Mouse (Mus musculus) heart, adult 8-10 months (tissue): ENCODE results near the gene Galnt10. TPM values are rescaled to one million over a fixed set of nuclear protein-coding genes. Genes with fewer than 3 reads are reported as not detected.

Experiments used
- DNase-seq: peaks from one replicate; pipeline ENCODE4 v3.0.0; 2022; ENCODE audit warnings: low spot score
- total RNA-seq, 4 experiments: library from RNA; stranded (reverse); gene quantifications; 2 replicates each; pipeline ENCODE4 v1.2.4; 2022

Galnt10 gene
- total RNA-seq, 4 experiments from 2014 or later, result 5.7 to 8.1 (median 6.9) TPM

GRCm38 (mm10) chr11:57724791-57725463 is 79.7 kb downstream of the Galnt10 start:
- DNase-seq, result no peak

DNA sequence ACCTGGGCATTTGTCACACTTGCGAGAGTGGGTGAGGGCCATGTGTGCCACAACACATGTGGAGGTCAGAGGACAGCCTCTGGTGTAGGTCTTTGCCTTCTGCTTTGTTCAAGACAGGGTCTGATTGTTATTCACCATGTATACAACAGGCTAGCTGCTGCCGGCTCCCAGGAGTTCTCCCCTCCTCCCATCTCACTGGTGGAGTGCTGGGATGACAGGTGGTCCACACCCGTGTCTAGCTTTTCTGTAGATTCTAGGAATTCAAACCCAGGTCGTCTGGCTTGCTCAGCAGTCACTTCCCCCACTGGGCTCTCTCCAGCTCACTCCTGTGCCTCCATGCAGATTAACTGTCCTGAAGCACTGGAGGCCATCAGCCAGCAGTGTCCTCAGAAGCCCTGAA is 80.7 kb downstream of the Galnt10 start:
- no peak for DNase-seq

DNA sequence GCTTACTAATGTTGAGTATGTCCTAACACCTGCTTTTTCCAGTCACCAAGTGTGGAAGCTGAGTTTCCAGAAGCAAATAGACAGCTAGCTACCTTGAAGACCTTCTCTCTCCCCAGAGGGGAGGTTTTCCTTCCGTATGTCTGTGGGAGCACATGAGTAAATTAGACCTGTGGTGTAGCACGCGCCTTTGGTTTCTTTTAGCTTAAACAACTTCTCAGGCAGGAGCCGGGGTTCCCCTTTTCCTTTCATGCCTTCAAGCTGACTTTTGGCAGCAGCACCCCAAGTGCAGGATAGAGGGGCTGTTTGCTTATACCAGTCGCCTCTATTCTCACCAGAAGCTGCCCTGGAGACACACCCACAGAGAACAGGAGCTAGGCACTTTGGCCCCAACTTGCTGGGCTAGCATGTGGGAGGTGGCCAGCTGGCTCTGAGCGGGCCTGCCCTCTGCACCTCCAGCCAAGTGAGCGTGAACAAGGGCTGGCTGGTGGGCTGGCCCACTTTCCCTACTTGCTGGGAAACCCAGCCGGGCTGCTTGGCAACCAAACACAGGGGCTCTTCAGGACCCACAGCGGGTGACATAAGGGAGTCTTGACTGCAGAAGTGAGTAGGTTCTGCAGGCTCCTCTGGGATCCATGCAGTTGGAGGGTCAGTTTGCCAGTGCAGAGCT is 82.2 kb downstream of the Galnt10 start:
- DNase-seq, result no peak

- DNase-seq, result no peak
Observed at GRCm38 (mm10) chr11:57732410-57733281, 87.4 kb downstream of the Galnt10 start.

GRCm38 (mm10) chr11:57747294-57748080 is 102.2 kb downstream of the Galnt10 start:
- peak; percentile 12 for DNase-seq

DNA sequence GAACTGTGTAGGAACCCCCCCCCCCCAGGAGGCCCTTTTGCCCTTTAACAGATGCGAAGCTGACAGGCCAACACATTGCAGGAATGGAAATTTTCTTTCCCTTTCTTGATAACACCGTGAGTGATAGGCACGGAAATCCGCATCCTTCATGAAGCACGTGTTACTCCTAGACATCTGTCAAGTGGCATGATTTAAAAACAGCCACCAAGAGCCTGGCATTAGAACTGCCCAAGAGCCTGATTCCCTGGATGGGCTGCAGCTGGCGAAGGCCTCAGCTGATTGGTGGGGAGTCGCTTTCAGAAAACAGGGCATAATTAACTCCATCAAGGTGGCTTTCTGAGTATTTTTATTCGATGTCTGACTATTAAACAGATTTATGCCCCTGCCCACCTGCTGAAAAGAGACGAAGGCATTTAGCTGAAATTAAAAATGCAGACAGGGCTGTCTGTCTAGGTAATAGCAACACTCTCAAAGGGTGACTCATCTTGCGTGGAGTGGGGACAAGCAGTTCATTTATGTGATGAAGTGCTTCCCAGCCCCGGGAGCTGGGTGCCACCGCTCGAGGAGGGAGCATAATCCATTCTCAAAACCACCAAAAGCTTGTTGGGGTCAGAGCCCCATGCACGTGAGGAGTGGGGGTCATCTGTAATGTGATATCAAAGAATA is 108.4 kb downstream of the Galnt10 start:
- DNase-seq, result no peak

GRCm38 (mm10) chr11:57758621-57759020 is 113.4 kb downstream of the Galnt10 start:
- no peak for DNase-seq

GRCm38 (mm10) chr11:57760509-57761058 is 115.3 kb downstream of the Galnt10 start:
- no peak for DNase-seq

- no peak for DNase-seq
Observed at GRCm38 (mm10) chr11:57761347-57761746, 116.1 kb downstream of the Galnt10 start.

DNA sequence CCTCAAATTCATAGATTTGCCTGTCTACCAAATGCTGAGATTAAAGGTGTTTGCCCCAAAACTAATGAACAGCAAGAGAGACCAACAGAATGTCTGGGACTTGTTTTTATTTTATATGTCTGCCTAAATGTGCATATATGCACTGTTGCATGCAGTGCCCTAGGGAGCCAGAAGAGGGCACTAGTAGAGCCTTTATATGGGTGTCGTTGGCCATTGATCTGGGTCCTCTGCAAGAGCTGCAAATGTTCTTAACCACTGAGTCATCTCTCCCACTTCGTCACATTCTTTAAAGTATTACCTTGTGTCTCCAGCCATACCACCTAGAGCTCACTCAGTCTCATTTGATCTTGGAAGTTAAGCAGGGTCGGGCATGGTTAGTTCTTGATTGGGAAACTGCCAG is 118.9 kb downstream of the Galnt10 start:
- DNase-seq, result no peak

GRCm38 (mm10) chr11:57766617-57767016 is 121.4 kb downstream of the Galnt10 start:
- DNase-seq, result no peak

DNA sequence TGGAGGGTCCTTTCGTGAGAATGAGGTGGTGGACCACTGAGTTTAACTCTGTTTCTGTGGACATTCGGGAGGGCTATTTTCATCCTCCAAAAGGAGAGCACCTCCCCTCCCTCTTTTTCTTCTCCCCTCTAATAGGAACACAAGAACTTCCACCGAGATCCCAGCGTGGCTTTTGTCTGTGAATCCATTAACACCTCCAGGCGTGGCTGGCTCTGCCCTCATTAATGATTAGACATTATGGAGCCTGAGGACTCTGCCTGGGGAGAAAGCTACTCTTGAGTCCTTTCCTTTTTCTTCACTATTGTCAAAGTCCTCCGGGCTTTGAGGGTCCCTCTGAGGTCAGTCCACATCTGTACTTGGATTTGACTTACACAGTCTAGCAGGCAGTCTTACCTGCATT is 121.9 kb downstream of the Galnt10 start:
- no peak for DNase-seq

- no peak for DNase-seq
Observed at GRCm38 (mm10) chr11:57770776-57771175, 125.5 kb downstream of the Galnt10 start.

DNA sequence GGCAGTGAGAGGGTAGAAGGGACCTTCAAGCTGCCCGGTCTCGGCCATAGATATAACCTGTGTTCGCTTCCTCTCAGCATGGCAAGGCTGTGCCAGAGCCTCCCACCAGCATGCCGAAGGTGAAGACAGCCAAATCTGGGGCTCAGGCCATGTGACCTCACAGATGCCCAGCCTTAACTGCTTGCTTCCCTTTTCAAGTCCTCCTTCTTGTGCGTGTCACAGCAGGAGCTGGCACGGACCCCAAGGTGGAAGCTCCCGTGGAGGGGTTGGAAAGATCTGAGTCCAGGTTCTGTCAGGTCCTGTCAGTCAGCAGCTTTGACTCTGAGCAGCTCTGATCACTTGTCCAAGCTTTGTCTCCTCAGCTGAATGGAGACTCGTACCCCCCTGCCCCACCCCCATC is 126.4 kb downstream of the Galnt10 start:
- no peak for DNase-seq

GRCm38 (mm10) chr11:57773479-57773878 is 128.2 kb downstream of the Galnt10 start:
- no peak for DNase-seq

DNA sequence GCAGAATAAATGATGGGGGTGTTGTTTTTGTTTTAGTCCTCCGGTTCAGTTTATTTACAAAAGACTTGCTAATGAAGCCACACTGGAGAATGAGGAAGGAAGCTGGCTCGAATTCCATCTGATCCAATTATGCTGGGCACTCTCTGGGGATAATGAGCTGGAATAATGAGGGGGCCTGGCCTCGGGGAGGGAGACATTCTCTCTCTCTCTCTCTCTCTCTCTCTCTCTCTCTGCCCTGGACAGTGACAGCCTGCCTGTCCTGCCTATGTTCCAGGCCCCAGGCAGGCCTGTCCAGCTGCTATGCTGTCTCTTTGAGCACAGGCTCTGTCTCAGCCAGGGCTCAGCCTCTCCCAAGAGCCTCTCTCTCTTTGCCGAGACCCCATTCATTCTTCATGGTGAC is 128.7 kb downstream of the Galnt10 start:
- DNase-seq, result no peak

DNA sequence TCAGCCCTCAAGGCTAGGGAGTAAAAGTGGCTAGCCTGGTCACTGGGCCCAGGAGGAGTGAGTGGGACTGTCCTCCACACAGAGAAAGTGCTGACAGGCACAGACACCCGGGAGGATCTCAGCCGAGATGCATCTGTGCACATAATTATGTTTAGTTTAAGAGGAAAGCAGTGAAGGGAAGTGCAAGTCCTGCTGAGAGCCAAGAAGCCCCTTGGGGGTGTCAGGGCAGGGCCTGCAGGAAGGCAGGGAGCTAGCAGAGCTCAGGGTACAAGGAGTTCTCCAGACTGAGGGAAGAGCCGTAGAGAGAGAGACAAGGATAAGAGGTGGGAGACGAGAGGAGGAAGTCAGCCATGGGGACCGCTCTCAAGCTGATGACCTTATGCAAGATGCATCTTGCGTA is 130.6 kb downstream of the Galnt10 start:
- no peak for DNase-seq

GRCm38 (mm10) chr11:57776546-57776945 is 131.3 kb downstream of the Galnt10 start:
- no peak for DNase-seq

- peak; percentile 36 for DNase-seq
Observed at GRCm38 (mm10) chr11:57778349-57778748, 133.1 kb downstream of the Galnt10 start.

DNA sequence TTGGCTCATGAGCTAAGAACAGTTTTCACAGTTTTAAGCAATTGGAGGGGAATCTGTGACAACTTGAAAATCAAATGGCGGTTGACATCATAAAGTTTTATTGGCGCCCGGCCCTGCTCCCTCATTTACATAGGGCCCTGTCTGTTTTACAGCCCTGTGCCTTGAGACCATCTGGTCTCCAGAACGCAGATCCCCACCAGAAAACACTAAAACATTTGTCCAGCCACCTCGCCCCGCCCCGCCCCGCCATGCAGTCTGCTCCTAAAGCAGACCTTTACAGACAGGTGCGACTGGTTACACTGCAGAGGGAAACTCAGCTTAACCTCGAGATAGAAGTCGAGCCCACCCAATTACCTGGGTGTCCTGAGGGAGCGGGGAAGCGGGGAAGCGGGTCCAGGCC is 134.6 kb downstream of the Galnt10 start:
- DNase-seq, result no peak
